Comparison of ENCODE assay signal across 13 mouse cellular contexts in genomic region chr1:191802093-191802819, GRCm38 (mm10). TPM values are rescaled to one million over a fixed set of nuclear protein-coding genes. Genes with fewer than 3 reads are reported as not detected.
DNase-seq lines count a peak whose midpoint lies in the region; ATAC-seq and TF ChIP-seq lines count a peak whose summit lies in the region.
"Had no signal": no experiment of that assay in that cellular context is flagged by ENCODE, and none has a peak within 500 bp of the region (broad histone marks: within the 10 kb centered on the region; RNA-seq: fewer than 3 reads in every experiment).

No protein-coding gene starts in this region.

- H3K9me3 ChIP-seq in embryonic facial prominence, embryonic 13.5 days: no peaks in the 10 kb centered on the region; the same call in 1 of the 2 replicates
- peaks cover 8% of the 10 kb centered on the region; the same call in 1 of the 2 replicates for H3K9me3 ChIP-seq in embryonic facial prominence, embryonic 10.5 days
- no peaks in the 10 kb centered on the region for H3K9me3 ChIP-seq in limb, embryonic 15.5 days
- no peaks in the 10 kb centered on the region for H3K9me3 ChIP-seq in limb, embryonic 10.5 days (replicated peaks)
- H3K9me3 ChIP-seq: liver, embryonic 12.5 days; neural tube, embryonic 12.5 days had no signal

- no peaks in the 10 kb centered on the region for H3K27me3 ChIP-seq in embryonic facial prominence, embryonic 13.5 days
- H3K27me3 ChIP-seq in embryonic facial prominence, embryonic 10.5 days (replicated peaks; ENCODE audit: low read depth, poor library complexity, severe bottlenecking): no peaks in the 10 kb centered on the region
- no peaks in the 10 kb centered on the region for H3K27me3 ChIP-seq in limb, embryonic 15.5 days
- H3K27me3 ChIP-seq in limb, embryonic 10.5 days (ENCODE audit: low read depth, poor library complexity, severe bottlenecking): no peaks in the 10 kb centered on the region
- H3K27me3 ChIP-seq: heart, embryonic 13.5 days; liver, embryonic 12.5 days; midbrain, embryonic 12.5 days; neural tube, embryonic 12.5 days had no signal

- no peaks in the 10 kb centered on the region for H3K36me3 ChIP-seq in embryonic facial prominence, embryonic 13.5 days
- no peaks in the 10 kb centered on the region for H3K36me3 ChIP-seq in embryonic facial prominence, embryonic 10.5 days (replicated peaks)
- H3K36me3 ChIP-seq in limb, embryonic 15.5 days: no peaks in the 10 kb centered on the region
- H3K36me3 ChIP-seq in limb, embryonic 10.5 days: no peaks in the 10 kb centered on the region
- H3K36me3 ChIP-seq: heart, embryonic 13.5 days; liver, embryonic 12.5 days; midbrain, embryonic 12.5 days; neural tube, embryonic 12.5 days had no signal

- TF ChIP-seq CTCF in layer of hippocampus, adult 2 months (conservative IDR thresholded peaks at IDR 0.05): no peak

- H3K4me2 ChIP-seq in embryonic facial prominence, embryonic 13.5 days: no peak overlapping the region
- no peak overlapping the region for H3K4me2 ChIP-seq in limb, embryonic 15.5 days
- H3K4me2 ChIP-seq: heart, embryonic 13.5 days; liver, embryonic 12.5 days; midbrain, embryonic 12.5 days; neural tube, embryonic 12.5 days had no signal

- 59% methylated on average over 9 of the region's 9 CpGs for WGBS in embryonic facial prominence, embryonic 13.5 days
- 62% methylated on average over 9 of the region's 9 CpGs for WGBS in embryonic facial prominence, embryonic 10.5 days
- 46% methylated on average over 9 of the region's 9 CpGs for WGBS in limb, embryonic 15.5 days
- WGBS in limb, embryonic 10.5 days: 61% methylated on average over 9 of the region's 9 CpGs

- no peak overlapping the region for H3K4me3 ChIP-seq in embryonic facial prominence, embryonic 13.5 days
- H3K4me3 ChIP-seq in embryonic facial prominence, embryonic 10.5 days: no peak overlapping the region
- no peak overlapping the region for H3K4me3 ChIP-seq in limb, embryonic 15.5 days
- no peak overlapping the region for H3K4me3 ChIP-seq in limb, embryonic 10.5 days
- H3K4me3 ChIP-seq in layer of hippocampus, adult 2 months: no peak overlapping the region
- H3K4me3 ChIP-seq: heart, embryonic 13.5 days; liver, embryonic 12.5 days; midbrain, embryonic 12.5 days; neural tube, embryonic 12.5 days had no signal

- 0 out of 2 replicates have a peak, but pooled peaks cover 2% of the 10 kb centered on the region for H3K4me1 ChIP-seq in embryonic facial prominence, embryonic 13.5 days
- peaks cover 11% of the 10 kb centered on the region for H3K4me1 ChIP-seq in embryonic facial prominence, embryonic 10.5 days
- H3K4me1 ChIP-seq in limb, embryonic 15.5 days: peaks cover 7% of the 10 kb centered on the region; the same call in 1 of the 2 replicates
- peaks cover 20% of the 10 kb centered on the region for H3K4me1 ChIP-seq in limb, embryonic 10.5 days
- H3K4me1 ChIP-seq: liver, embryonic 12.5 days; midbrain, embryonic 12.5 days; neural tube, embryonic 12.5 days had no signal

- peak overlapping the region; percentile 44; the same call in 1 of the 2 replicates for H3K27ac ChIP-seq in embryonic facial prominence, embryonic 13.5 days
- H3K27ac ChIP-seq in embryonic facial prominence, embryonic 10.5 days (replicated peaks): no peak overlapping the region; the same call in 1 of the 2 replicates
- peak overlapping the region; percentile 43; the same call in 1 of the 2 replicates for H3K27ac ChIP-seq in limb, embryonic 15.5 days
- H3K27ac ChIP-seq in limb, embryonic 10.5 days: no peak overlapping the region
- no peak overlapping the region for H3K27ac ChIP-seq in layer of hippocampus, adult 2 months
- H3K27ac ChIP-seq: heart, embryonic 13.5 days; liver, embryonic 12.5 days; midbrain, embryonic 12.5 days; neural tube, embryonic 12.5 days had no signal

- ATAC-seq in embryonic facial prominence, embryonic 13.5 days (ENCODE audit: insufficient number of reproducible peaks, insufficient read depth, low FRiP score, low TSS enrichment, low read depth): no peak
- no peak; the same call in 1 of the 2 replicates for ATAC-seq in limb, embryonic 15.5 days (ENCODE audit: insufficient number of reproducible peaks, low FRiP score, low TSS enrichment, low read depth)
- ATAC-seq in activated CD4-positive, CD25-positive, alpha-beta regulatory T cell, adult 4 months: peak; percentile 40
- ATAC-seq: liver, embryonic 12.5 days had no signal

- DNase-seq in embryonic facial prominence, embryonic 10.5 days (ENCODE audit: low spot score): no peak
- no peak for DNase-seq in limb, embryonic 10.5 days (ENCODE audit: low spot score)
- DNase-seq in lung, postnatal 36 days: peak; percentile 48
- DNase-seq in MN1 (ENCODE audit: low spot score): no peak
- DNase-seq in layer of hippocampus, adult 2 months (ENCODE audit: low spot score in 2 of 2): no peak
- DNase-seq: thymus, postnatal 36 days had no signal

- no peak overlapping the region for H3K9ac ChIP-seq in embryonic facial prominence, embryonic 13.5 days
- no peak overlapping the region for H3K9ac ChIP-seq in limb, embryonic 15.5 days
- H3K9ac ChIP-seq: heart, embryonic 13.5 days; liver, embryonic 12.5 days; midbrain, embryonic 12.5 days; neural tube, embryonic 12.5 days had no signal

RNA-seq across cellular contexts. Expression of gene Nek2, which starts 19.0 kb away (rescaled TPM):
- polyA plus RNA-seq in embryonic facial prominence, embryonic 13.5 days (2015; fragmentation: Nextera tagmentation; extraction: Ambion mirVana): 33.6 and 35.0 TPM in 2 replicates
- 60.0 and 62.2 TPM in 2 replicates for polyA plus RNA-seq in embryonic facial prominence, embryonic 10.5 days (2016; fragmentation: Nextera tagmentation; extraction: Ambion mirVana)
- polyA plus RNA-seq in limb, embryonic 15.5 days (2015; fragmentation: Nextera tagmentation; extraction: Ambion mirVana): 24.2 and 25.4 TPM in 2 replicates
- 64.7 and 68.0 TPM in 2 replicates for polyA plus RNA-seq in limb, embryonic 10.5 days (2016; fragmentation: Nextera tagmentation; extraction: Ambion mirVana)
- 1 to 10 TPM; 4.4 to 5.0 TPM for polyA plus RNA-seq in activated CD4-positive, CD25-positive, alpha-beta regulatory T cell, adult 4 months (2017; shearing (Covaris generic))
- 1 to 10 TPM; 1.0 to 1.3 TPM for total RNA-seq in layer of hippocampus, adult 2 months (2021)

Comparison
In these comparisons a context has a peak if more than half of its experiments do, and no peak if none do; other contexts are left out.
1. H3K27ac ChIP-seq: peak in embryonic facial prominence, embryonic 13.5 days (single experiment) and limb, embryonic 15.5 days (single experiment); none in embryonic facial prominence, embryonic 10.5 days (single experiment), limb, embryonic 10.5 days (single experiment) and layer of hippocampus, adult 2 months (single experiment).